Mouse (Mus musculus) liver, embryonic 15.5 days (tissue): ENCODE results near the gene Ly6g6e. TPM values are rescaled to one million over a fixed set of nuclear protein-coding genes. Genes with fewer than 3 reads are reported as not detected.

ENCODE experiments used
- ATAC-seq: fragments of 200-750 bp; cut with Nextera tagmentation; 2 replicates; pipeline ENCODE4 v1.8.0; 2017; ENCODE audit warnings: moderate number of reproducible peaks, mild to moderate bottlenecking, moderate library complexity; ENCODE audit not compliant: insufficient read depth
- H3K27ac ChIP-seq: fragments of 300-500 bp; sonication (generic); replicated peaks from 2 replicates; pipeline ENCODE4 v1.5.1; 2015; ENCODE audit warnings: mild to moderate bottlenecking, inconsistent platforms
- H3K27me3 ChIP-seq: fragments of 300-500 bp; sonication (generic); 2 replicates; pipeline ENCODE4 v1.6.1; 2015; ENCODE audit warnings: mild to moderate bottlenecking, inconsistent platforms
- H3K36me3 ChIP-seq: fragments of 300-500 bp; sonication (generic); replicated peaks from 2 replicates; pipeline ENCODE4 v1.6.1; 2015; ENCODE audit warnings: moderate library complexity, mild to moderate bottlenecking, inconsistent platforms
- H3K4me1 ChIP-seq: fragments of 300-500 bp; sonication (generic); replicated peaks from 2 replicates; pipeline ENCODE4 v1.6.1; 2015; ENCODE audit warnings: inconsistent platforms
- H3K4me2 ChIP-seq: fragments of 300-500 bp; sonication (generic); 2 replicates; pipeline ENCODE4 v1.6.1; 2015; ENCODE audit warnings: moderate library complexity, mild to moderate bottlenecking, inconsistent platforms
- H3K4me3 ChIP-seq: fragments of 300-500 bp; sonication (generic); replicated peaks from 2 replicates; pipeline ENCODE4 v1.5.1; 2015; ENCODE audit warnings: mild to moderate bottlenecking, inconsistent platforms
- H3K9ac ChIP-seq: fragments of 300-500 bp; sonication (generic); 2 replicates; pipeline ENCODE4 v1.6.1; 2015; ENCODE audit warnings: moderate library complexity, mild to moderate bottlenecking, inconsistent platforms
- H3K9me3 ChIP-seq: fragments of 300-500 bp; sonication (generic); replicated peaks from 2 replicates; pipeline ENCODE4 v1.6.1; 2016; ENCODE audit warnings: inconsistent platforms
- WGBS: fragments of 180-500 bp; shearing (Covaris S2); methylation state at CpG from one replicate; pipeline ENCODE4 v1.1.7; 2015; ENCODE audit warnings: mixed read lengths; ENCODE audit not compliant: insufficient replicate concordance; 5-methylcytosine and 5-hydroxymethylcytosine counted together
- polyA plus RNA-seq: library from polyadenylated mRNA; unstranded; fragments of >200 nt; fragmentation: Nextera tagmentation; extraction: Ambion mirVana; gene quantifications from 2 replicates; pipeline ENCODE4 v1.2.1, GENCODE M21; 2015

Gene Ly6g6e
- polyA plus RNA-seq, 1 experiment from 2014 or later, result 0.12 TPM

- Histone ChIP-seq H3K27ac (peak overlapping the region; percentile 91), H3K4me1 (peaks cover 70% of the 10 kb centered on the region), H3K27me3 (no peaks in the 10 kb centered on the region), H3K4me3 (peak overlapping the region; percentile 70), H3K4me2 (peak overlapping the region; percentile 90), H3K9me3 (no peaks in the 10 kb centered on the region), H3K9ac (peak overlapping the region; percentile 85), H3K36me3 (peaks cover 42% of the 10 kb centered on the region)
- ATAC-seq, result no peak
- WGBS, result 39% methylated on average over 6 of the region's 6 CpGs
Observed at GRCm38 (mm10) chr17:35125578-35125977, 48.9 kb downstream of the Ly6g6e start.

- peak within 1 kb of the TSS; percentile 70 for H3K4me3 ChIP-seq
Observed at GRCm38 (mm10) chr17:35126206-35126611, 49.5 kb downstream of the Ly6g6e start, which contains the start of gene D17H6S53E. TSS of gene D17H6S53E (plus strand) at chr17:35126373.

GRCm38 (mm10) chr17:35127017-35127416 lies 50.3 kb downstream of the Ly6g6e start:
- peak overlapping the region; percentile 70 for H3K4me3 ChIP-seq
- 40% methylated on average over 13 of the region's 13 CpGs for WGBS
- H3K36me3 ChIP-seq, result peaks cover 43% of the 10 kb centered on the region
- peak overlapping the region; percentile 91 for H3K27ac ChIP-seq
- peaks cover 72% of the 10 kb centered on the region for H3K4me1 ChIP-seq
- no peaks in the 10 kb centered on the region for H3K27me3 ChIP-seq
- no peak for ATAC-seq
- peak overlapping the region; percentile 85 for H3K9ac ChIP-seq
- H3K9me3 ChIP-seq, result no peaks in the 10 kb centered on the region
- H3K4me2 ChIP-seq, result peak overlapping the region; percentile 90

More at GRCm38 (mm10) chr17:35126206-35126611, 49.5 kb downstream of the Ly6g6e start, which contains the start of gene D17H6S53E:
- no peaks in the 10 kb centered on the region for H3K9me3 ChIP-seq
- under 1% methylated on average over 36 of the region's 36 CpGs for WGBS
- peak within 1 kb of the TSS; percentile 91 for H3K27ac ChIP-seq
- H3K4me2 ChIP-seq, result peak within 1 kb of the TSS; percentile 90
- H3K27me3 ChIP-seq, result no peaks in the 10 kb centered on the region
- H3K36me3 ChIP-seq, result peaks cover 43% of the 10 kb centered on the region
- peak; percentile 72 for ATAC-seq
- H3K9ac ChIP-seq, result peak within 1 kb of the TSS; percentile 85
- H3K4me1 ChIP-seq, result peaks cover 74% of the 10 kb centered on the region

Other genes with a start within 250 kb of the Ly6g6e start
- 12.0 and 14.1 TPM in 2 replicates for gene Stk19, start 240.0 kb upstream of the Ly6g6e start, polyA plus RNA-seq
- 29.8 and 31.2 TPM in 2 replicates for gene Dxo, start 239.9 kb upstream of the Ly6g6e start, polyA plus RNA-seq
- 24.5 and 29.2 TPM in 2 replicates for gene Skiv2l, start 226.7 kb upstream of the Ly6g6e start, polyA plus RNA-seq
- gene Nelfe, start 226.5 kb upstream of the Ly6g6e start, polyA plus RNA-seq, result 45.6 and 46.7 TPM in 2 replicates
- 281 and 374 TPM in 2 replicates for gene Cfb, start 214.4 kb upstream of the Ly6g6e start, polyA plus RNA-seq
- gene Zbtb12, start 197.4 kb upstream of the Ly6g6e start, polyA plus RNA-seq, result 0.41 and 0.64 TPM in 2 replicates
- 0.07 TPM in 1 of 2 replicates, not detected in the other for gene Gm20547, start 194.9 kb upstream of the Ly6g6e start, polyA plus RNA-seq
- gene C2, start 178.6 kb upstream of the Ly6g6e start, polyA plus RNA-seq, result 25.2 and 26.5 TPM in 2 replicates
- 14.6 and 15.1 TPM in 2 replicates for gene Ehmt2, start 178.4 kb upstream of the Ly6g6e start, polyA plus RNA-seq
- 3.0 and 3.1 TPM in 2 replicates for gene Slc44a4, start 162.4 kb upstream of the Ly6g6e start, polyA plus RNA-seq
- gene Neu1, start 145.6 kb upstream of the Ly6g6e start, polyA plus RNA-seq, result 17.1 and 19.8 TPM in 2 replicates
- gene Hspa1b, start 117.7 kb upstream of the Ly6g6e start, polyA plus RNA-seq, result 0.06 and 0.14 TPM in 2 replicates
- gene Gm20481, start 107.0 kb upstream of the Ly6g6e start, polyA plus RNA-seq, result 0.32 TPM in 1 of 2 replicates, not detected in the other
- gene Hspa1a, start 104.7 kb upstream of the Ly6g6e start, polyA plus RNA-seq, result 0.96 and 1.6 TPM in 2 replicates
- 0.25 and 0.31 TPM in 2 replicates for gene Hspa1l, start 104.2 kb upstream of the Ly6g6e start, polyA plus RNA-seq
- gene Lsm2, start 95.0 kb upstream of the Ly6g6e start, polyA plus RNA-seq, result 120 and 123 TPM in 2 replicates
- 99.0 and 133 TPM in 2 replicates for gene Vars, start 75.9 kb upstream of the Ly6g6e start, polyA plus RNA-seq
- 0.09 and 0.12 TPM in 2 replicates for gene Vwa7, start 60.3 kb upstream of the Ly6g6e start, polyA plus RNA-seq
- gene Sapcd1, start 48.9 kb upstream of the Ly6g6e start, polyA plus RNA-seq, result 2.2 and 2.3 TPM in 2 replicates
- 3.4 and 4.3 TPM in 2 replicates for gene Msh5, start 30.2 kb upstream of the Ly6g6e start, polyA plus RNA-seq
- gene Clic1, start 26.9 kb upstream of the Ly6g6e start, polyA plus RNA-seq, result 120 and 122 TPM in 2 replicates
- 18.6 and 22.8 TPM in 2 replicates for gene Ddah2, start 17.9 kb upstream of the Ly6g6e start, polyA plus RNA-seq
- gene Ly6g6c, start 11.5 kb upstream of the Ly6g6e start, polyA plus RNA-seq, result 0.21 and 0.40 TPM in 2 replicates
- gene Mpig6b, start 10.7 kb upstream of the Ly6g6e start, polyA plus RNA-seq, result 3.2 and 4.4 TPM in 2 replicates
- gene Ly6g6d, start 1.2 kb downstream of the Ly6g6e start, polyA plus RNA-seq, result 0.41 and 0.70 TPM in 2 replicates
- gene Ly6g6f, start 8.7 kb downstream of the Ly6g6e start, polyA plus RNA-seq, result 5.1 and 7.0 TPM in 2 replicates
- 50.0 and 53.2 TPM in 2 replicates for gene Abhd16a, start 12.4 kb downstream of the Ly6g6e start, polyA plus RNA-seq
- gene Ly6g5c, start 31.4 kb downstream of the Ly6g6e start, polyA plus RNA-seq, result not detected in 2 replicates
- 0.23 and 0.24 TPM in 2 replicates for gene Ly6g5b, start 38.5 kb downstream of the Ly6g6e start, polyA plus RNA-seq
- gene Gpank1, start 44.6 kb downstream of the Ly6g6e start, polyA plus RNA-seq, result 12.8 and 15.5 TPM in 2 replicates
- gene Csnk2b, start 45.2 kb downstream of the Ly6g6e start, polyA plus RNA-seq, result 125 TPM in 2 replicates
- 2.2 and 2.5 TPM in 2 replicates for gene D17H6S53E, start 49.5 kb downstream of the Ly6g6e start, polyA plus RNA-seq
- gene Apom, start 55.1 kb downstream of the Ly6g6e start, polyA plus RNA-seq, result 853 and 907 TPM in 2 replicates
- gene Bag6, start 58.3 kb downstream of the Ly6g6e start, polyA plus RNA-seq, result 19.3 and 20.0 TPM in 2 replicates
- gene Prrc2a, start 88.0 kb downstream of the Ly6g6e start, polyA plus RNA-seq, result 46.9 and 52.2 TPM in 2 replicates
- 20.5 and 22.2 TPM in 2 replicates for gene Aif1, start 99.2 kb downstream of the Ly6g6e start, polyA plus RNA-seq
- 40.1 and 40.2 TPM in 2 replicates for gene Lst1, start 111.5 kb downstream of the Ly6g6e start, polyA plus RNA-seq
- 1.2 and 2.0 TPM in 2 replicates for gene Ltb, start 117.5 kb downstream of the Ly6g6e start, polyA plus RNA-seq
- gene Tnf, start 125.1 kb downstream of the Ly6g6e start, polyA plus RNA-seq, result 0.31 and 0.36 TPM in 2 replicates
- gene Lta, start 128.4 kb downstream of the Ly6g6e start, polyA plus RNA-seq, result 0.06 TPM in 1 of 2 replicates, not detected in the other
- gene Gm16181, start 143.9 kb downstream of the Ly6g6e start, polyA plus RNA-seq, result 0.24 TPM in 1 of 2 replicates, not detected in the other
- 0.58 and 0.63 TPM in 2 replicates for gene Atp6v1g2, start 156.8 kb downstream of the Ly6g6e start, polyA plus RNA-seq
- gene Nfkbil1, start 158.9 kb downstream of the Ly6g6e start, polyA plus RNA-seq, result 3.2 and 3.6 TPM in 2 replicates
- gene Ddx39b, start 164.8 kb downstream of the Ly6g6e start, polyA plus RNA-seq, result 141 and 150 TPM in 2 replicates
- gene H2-D1, start 185.8 kb downstream of the Ly6g6e start, polyA plus RNA-seq, result 99.7 and 119 TPM in 2 replicates
- gene H2-Q1, start 243.5 kb downstream of the Ly6g6e start, polyA plus RNA-seq, result 0.58 and 0.70 TPM in 2 replicates